Mouse (Mus musculus) heart, embryonic 11.5 days (tissue): ENCODE measurements around the gene Fscn2. TPM values are rescaled to one million over a fixed set of nuclear protein-coding genes. Genes with fewer than 3 reads are reported as not detected.
A peak's percentile ranks its signal among the peaks of the same experiment; 100 is the strongest.

Experiments used
- ATAC-seq: fragments of 200-750 bp; cut with Nextera tagmentation; replicated peaks from 2 replicates; pipeline ENCODE4 v1.8.0; 2017; ENCODE audit warnings: moderate library complexity; ENCODE audit not compliant: insufficient number of reproducible peaks, low FRiP score, low TSS enrichment
- H3K27ac ChIP-seq: fragments of 300-500 bp; sonication (generic); 2 replicates; pipeline ENCODE4 v1.5.1; 2014; ENCODE audit warnings: mild to moderate bottlenecking, low read depth, low read length
- H3K27me3 ChIP-seq: fragments of 300-500 bp; sonication (generic); 2 replicates; pipeline ENCODE4 v1.6.1; 2014; ENCODE audit warnings: mild to moderate bottlenecking, low read length, mixed read lengths; ENCODE audit not compliant: control insufficient read depth, insufficient read depth
- H3K36me3 ChIP-seq: fragments of 300-500 bp; sonication (generic); 2 replicates; pipeline ENCODE4 v1.6.1; 2014; ENCODE audit warnings: mild to moderate bottlenecking, low read length, moderate library complexity, mixed read lengths; ENCODE audit not compliant: control insufficient read depth, insufficient read depth
- H3K4me1 ChIP-seq: fragments of 300-500 bp; sonication (generic); 2 replicates; pipeline ENCODE4 v1.6.1; 2014; ENCODE audit warnings: low read length; ENCODE audit not compliant: control insufficient read depth, insufficient read depth
- H3K4me2 ChIP-seq: fragments of 300-500 bp; sonication (generic); 2 replicates; pipeline ENCODE4 v1.6.1; 2014; ENCODE audit warnings: mild to moderate bottlenecking, moderate library complexity
- H3K4me3 ChIP-seq: fragments of 300-500 bp; sonication (generic); 2 replicates; pipeline ENCODE4 v1.5.1; 2014; ENCODE audit warnings: low read depth, low read length
- H3K9ac ChIP-seq: fragments of 300-500 bp; sonication (generic); 2 replicates; pipeline ENCODE4 v1.6.1; 2014; ENCODE audit warnings: mild to moderate bottlenecking, low read depth, low read length, moderate library complexity
- H3K9me3 ChIP-seq: fragments of 300-500 bp; sonication (generic); replicated peaks from 2 replicates; pipeline ENCODE4 v1.6.1; 2016; ENCODE audit warnings: low read length; ENCODE audit not compliant: control insufficient read depth
- WGBS: fragments of 180-500 bp; shearing (Covaris S2); extraction: QIAGEN DNeasy Blood & Tissue Kit; methylation state at CpG from one replicate; pipeline ENCODE4 v1.1.7; 2014; ENCODE audit not compliant: insufficient replicate concordance; 5-methylcytosine and 5-hydroxymethylcytosine counted together
- polyA plus RNA-seq: library from polyadenylated mRNA; unstranded; fragments of >200 nt; fragmentation: Nextera tagmentation; extraction: Ambion mirVana; gene quantifications from 2 replicates; pipeline ENCODE4 v1.2.1, GENCODE M21; 2014

Gene Fscn2
- polyA plus RNA-seq, 1 experiment from 2014 or later = 0.57 TPM

DNA sequence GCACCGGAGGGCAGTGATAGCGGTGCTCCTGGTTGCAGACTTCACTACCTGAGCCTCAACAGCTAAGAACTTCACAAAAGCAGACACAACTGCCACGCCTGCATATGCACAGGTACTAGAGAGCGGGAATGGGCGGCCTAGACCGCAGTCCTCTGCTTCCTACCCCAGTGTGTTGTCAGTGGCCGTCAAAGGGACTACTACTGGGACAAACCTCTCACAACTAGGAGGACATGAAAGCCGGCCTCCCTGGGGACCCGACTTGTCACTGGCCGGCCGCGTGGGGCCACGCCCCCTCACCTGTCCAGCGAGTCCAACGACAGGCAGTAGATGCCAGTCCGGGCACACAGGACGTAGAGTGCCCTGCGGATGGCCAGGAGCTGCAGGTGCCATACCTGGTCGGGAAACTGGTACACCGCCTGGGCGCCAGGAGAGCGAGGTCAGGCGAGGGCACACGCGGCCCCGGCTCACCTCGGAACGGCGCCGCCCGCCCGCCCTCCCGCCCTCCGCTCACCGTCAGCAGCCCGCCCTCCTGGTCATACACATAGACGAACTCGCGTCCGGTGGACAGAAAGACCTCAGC lies 16.8 kb downstream of the Fscn2 start:
- WGBS = 3% methylated on average over 40 of the region's 40 CpGs
- no peaks in the 10 kb centered on the region for H3K9me3 ChIP-seq
- no peaks in the 10 kb centered on the region for H3K27me3 ChIP-seq
- ATAC-seq = peak; percentile 19
- H3K4me2 ChIP-seq = peak overlapping the region; percentile 99
- H3K4me1 ChIP-seq = peaks cover 29% of the 10 kb centered on the region
- H3K36me3 ChIP-seq = peaks cover 30% of the 10 kb centered on the region
- H3K27ac ChIP-seq = peak overlapping the region; percentile 32
- H3K4me3 ChIP-seq = peak overlapping the region; percentile 87
- peak overlapping the region; percentile 82 for H3K9ac ChIP-seq

DNA sequence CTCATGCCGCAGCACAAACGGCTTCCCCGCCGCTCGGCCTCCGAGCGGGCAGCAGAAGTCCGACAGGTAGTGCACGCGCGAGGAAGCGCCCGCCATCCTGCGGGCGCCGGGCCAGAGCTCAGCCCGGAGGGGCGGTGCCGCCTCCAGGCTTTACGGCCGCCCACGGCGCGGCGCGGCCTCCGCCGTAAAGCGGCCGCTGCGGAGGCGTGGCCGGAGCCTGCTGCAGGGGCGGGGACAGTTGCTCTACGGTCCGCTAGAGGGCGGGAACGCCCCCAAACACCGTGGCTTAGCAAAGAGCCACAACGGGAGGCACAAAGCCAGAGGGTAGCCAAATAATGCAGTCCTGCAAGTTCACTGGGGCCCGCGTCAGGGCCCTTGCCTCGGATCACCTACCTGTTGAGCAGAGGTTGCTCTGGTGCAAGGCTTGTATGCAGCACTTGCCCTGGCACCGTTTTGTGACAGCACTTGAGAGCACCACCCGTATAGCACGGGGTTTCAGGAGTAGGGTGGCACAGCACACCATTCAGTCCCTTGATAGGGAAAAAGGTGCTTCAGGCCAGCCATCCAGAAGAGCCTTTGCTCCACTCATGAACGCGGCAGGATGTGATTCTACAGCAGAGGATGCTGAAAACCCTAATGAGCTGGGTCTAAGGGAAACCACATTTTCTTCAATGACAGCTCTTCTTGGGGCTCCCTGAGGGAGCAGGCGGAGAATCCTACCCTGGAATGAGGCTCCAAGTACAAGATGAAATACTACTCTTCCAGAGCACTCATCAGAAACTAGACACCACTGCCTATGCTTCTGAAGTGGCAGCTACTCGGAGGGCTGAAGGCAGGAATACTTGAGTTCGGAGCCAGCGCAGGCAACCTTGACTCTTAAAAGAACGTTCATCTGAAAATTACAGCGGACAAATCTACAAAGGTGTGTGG lies 17.5 kb downstream of the Fscn2 start, which contains the start of gene Faap100:
Faap100 (minus strand) TSS at position 154 of the 930 bp plus-strand sequence.
- WGBS = 9% methylated on average over 52 of the region's 54 CpGs
- peak within 1 kb of the TSS; percentile 32 for H3K27ac ChIP-seq
- H3K4me3 ChIP-seq = peak within 1 kb of the TSS; percentile 87
- ATAC-seq = peak; percentile 78
- peaks cover 29% of the 10 kb centered on the region for H3K4me1 ChIP-seq
- H3K9ac ChIP-seq = peak within 1 kb of the TSS; percentile 82
- H3K4me2 ChIP-seq = peak within 1 kb of the TSS; percentile 99
- H3K27me3 ChIP-seq = no peaks in the 10 kb centered on the region
- H3K9me3 ChIP-seq = no peaks in the 10 kb centered on the region
- H3K36me3 ChIP-seq = peaks cover 26% of the 10 kb centered on the region

DNA sequence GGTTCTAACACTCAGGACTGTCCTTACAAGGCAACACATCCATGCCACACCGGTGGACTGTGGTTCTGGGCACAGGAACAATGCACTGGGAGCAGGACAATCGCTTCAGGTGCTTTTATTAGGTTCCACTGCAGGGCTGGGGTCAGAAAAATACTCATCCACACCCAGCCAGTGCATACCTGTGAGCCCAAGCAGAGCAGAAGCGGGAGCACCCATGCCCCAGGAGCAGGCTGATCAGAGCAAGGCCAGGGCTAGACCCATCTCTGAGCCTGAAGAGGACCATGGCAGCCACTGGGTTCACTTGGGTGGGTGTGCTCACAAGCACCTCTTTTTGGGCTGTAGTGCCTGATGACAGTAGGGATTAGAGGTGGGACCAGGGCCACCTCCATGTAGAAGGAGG lies 18.9 kb downstream of the Fscn2 start:
- Histone ChIP-seq H3K4me3 (no peak overlapping the region), H3K36me3 (peaks cover 22% of the 10 kb centered on the region), H3K4me2 (no peak overlapping the region), H3K27ac (no peak overlapping the region), H3K27me3 (no peaks in the 10 kb centered on the region), H3K4me1 (peaks cover 31% of the 10 kb centered on the region), H3K9me3 (no peaks in the 10 kb centered on the region), H3K9ac (no peak overlapping the region)
- no peak for ATAC-seq
- WGBS = 96% methylated on average over 3 of the region's 3 CpGs

DNA sequence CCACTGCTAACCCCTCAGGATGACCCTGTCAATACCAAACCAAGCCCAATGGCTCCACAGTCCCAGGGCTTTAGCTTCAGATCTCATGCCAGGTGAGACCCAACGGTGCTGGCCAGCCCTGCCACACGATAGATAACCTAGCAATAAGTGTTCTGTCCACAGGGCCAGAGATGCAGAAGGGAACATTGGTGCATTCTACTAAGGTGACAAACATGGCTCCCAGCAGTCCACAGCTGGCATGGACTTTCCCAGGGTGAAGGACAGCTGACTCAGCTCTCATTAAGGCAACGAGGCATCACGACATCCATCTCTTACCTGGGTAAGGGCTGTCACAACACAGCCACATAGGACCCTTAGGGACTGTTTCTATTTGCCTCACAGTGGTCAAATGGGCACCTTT lies 19.8 kb downstream of the Fscn2 start:
- H3K9ac ChIP-seq = no peak overlapping the region
- H3K4me3 ChIP-seq = no peak overlapping the region
- 92% methylated on average over 4 of the region's 4 CpGs for whole genome bisulfite sequencing
- no peaks in the 10 kb centered on the region for H3K27me3 ChIP-seq
- peaks cover 36% of the 10 kb centered on the region for H3K4me1 ChIP-seq
- H3K9me3 ChIP-seq = no peaks in the 10 kb centered on the region
- H3K4me2 ChIP-seq = no peak overlapping the region
- H3K36me3 ChIP-seq = peaks cover 25% of the 10 kb centered on the region
- ATAC-seq = no peak
- peak overlapping the region; percentile 80; the same call in 1 of the 2 replicates for H3K27ac ChIP-seq

DNA sequence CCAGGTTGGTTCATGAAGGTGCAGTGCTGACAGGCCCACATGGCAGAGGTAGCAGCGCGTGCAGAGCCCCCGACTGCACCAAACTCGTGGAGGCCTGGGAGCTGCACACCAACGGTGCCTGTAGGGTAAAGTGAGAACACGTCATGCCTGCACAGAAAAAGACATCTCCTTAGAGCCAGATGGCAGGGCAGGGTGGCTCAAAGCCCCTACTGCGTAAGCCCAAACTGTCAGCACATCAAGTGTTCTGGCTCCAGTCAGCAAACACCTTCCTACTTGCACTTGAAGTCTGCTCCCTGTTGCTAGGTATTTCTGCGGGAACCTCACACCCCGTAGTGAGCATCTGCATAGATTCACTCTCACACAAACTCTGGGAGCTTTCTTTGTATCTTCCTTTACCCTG lies 21.2 kb downstream of the Fscn2 start:
- H3K4me2 ChIP-seq = no peak overlapping the region
- peak overlapping the region; percentile 80 for H3K27ac ChIP-seq
- no peaks in the 10 kb centered on the region for H3K27me3 ChIP-seq
- H3K36me3 ChIP-seq = peaks cover 26% of the 10 kb centered on the region
- H3K4me3 ChIP-seq = no peak overlapping the region
- peaks cover 35% of the 10 kb centered on the region for H3K4me1 ChIP-seq
- H3K9ac ChIP-seq = no peak overlapping the region
- 58% methylated on average over 9 of the region's 9 CpGs for WGBS
- no peaks in the 10 kb centered on the region for H3K9me3 ChIP-seq
- ATAC-seq = 0 out of 2 replicates have a peak, but pooled peaks have one; percentile 11

DNA sequence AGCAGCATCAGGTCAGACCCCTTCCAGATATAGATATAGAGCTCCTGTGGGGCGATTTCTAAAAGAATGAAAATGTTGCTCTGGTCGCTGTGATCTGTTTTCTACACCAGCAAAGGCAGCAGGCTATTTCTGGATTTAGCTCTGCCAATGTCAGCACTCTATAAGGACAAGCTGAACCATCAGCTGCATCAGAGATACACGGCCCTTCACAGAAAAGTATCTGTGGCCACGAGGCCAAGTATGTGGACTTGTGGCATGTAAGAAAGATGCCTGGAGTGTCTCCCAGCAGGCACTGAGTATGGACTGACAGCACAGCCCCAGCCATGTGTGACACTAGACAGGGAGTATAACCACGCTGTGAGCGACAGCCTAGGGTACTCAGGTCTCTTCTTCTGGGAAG lies 25.3 kb downstream of the Fscn2 start:
- Histone ChIP-seq H3K4me1 (peaks cover 18% of the 10 kb centered on the region), H3K4me3 (no peak overlapping the region), H3K36me3 (peaks cover 24% of the 10 kb centered on the region), H3K27me3 (no peaks in the 10 kb centered on the region), H3K9ac (peak overlapping the region; percentile 46; the same call in 1 of the 2 replicates), H3K27ac (peak overlapping the region; percentile 95), H3K9me3 (no peaks in the 10 kb centered on the region), H3K4me2 (0 out of 2 replicates have a peak overlapping the region, but pooled peaks have one; percentile 24)
- WGBS = 61% methylated on average over 6 of the region's 6 CpGs
- peak; percentile 61 for ATAC-seq

DNA sequence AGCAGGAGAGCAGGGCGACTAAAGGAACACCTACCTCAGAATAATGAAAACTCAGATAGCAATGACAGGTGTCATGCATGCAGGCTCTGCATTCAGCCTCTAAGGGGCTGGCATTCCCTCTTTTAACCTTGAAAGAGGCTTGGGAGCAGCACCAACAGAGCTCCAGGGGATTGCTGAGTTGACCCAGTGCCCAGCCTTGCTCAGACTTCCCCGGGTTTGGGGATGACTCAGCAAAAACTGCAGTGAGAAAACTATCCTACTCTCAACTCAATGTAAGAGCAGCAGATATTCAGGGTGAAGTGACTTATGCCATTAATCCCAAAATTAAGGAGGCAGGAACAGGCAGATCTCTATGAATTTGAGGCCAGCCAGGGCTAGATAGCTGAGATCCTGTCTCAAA lies 25.8 kb downstream of the Fscn2 start:
- Histone ChIP-seq H3K4me1 (peaks cover 13% of the 10 kb centered on the region), H3K27ac (peak overlapping the region; percentile 95), H3K4me3 (no peak overlapping the region), H3K9ac (peak overlapping the region; percentile 43; the same call in 1 of the 2 replicates), H3K4me2 (no peak overlapping the region), H3K36me3 (peaks cover 23% of the 10 kb centered on the region), H3K9me3 (no peaks in the 10 kb centered on the region), H3K27me3 (no peaks in the 10 kb centered on the region)
- WGBS = 51% methylated on average over 2 of the region's 2 CpGs
- ATAC-seq = no peak

DNA sequence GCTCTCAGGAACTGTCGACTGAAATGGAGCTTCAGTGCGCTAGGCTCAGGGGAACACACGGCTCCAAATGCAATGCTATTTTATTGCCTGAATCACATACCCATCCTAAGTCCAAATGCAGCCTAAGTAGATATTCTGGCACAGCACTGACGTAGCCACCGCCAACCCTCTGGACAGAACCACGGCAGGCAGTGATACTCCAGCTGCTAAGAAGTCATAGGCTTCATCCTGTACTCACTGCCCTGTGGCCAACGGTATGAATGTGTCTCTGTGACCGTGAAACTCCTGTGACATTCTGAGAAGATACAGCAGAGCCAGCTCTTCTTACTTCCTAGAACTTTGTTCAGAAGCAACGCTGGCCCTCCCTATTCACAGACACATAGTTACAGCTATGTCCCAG lies 27.2 kb downstream of the Fscn2 start:
- Histone ChIP-seq H3K9ac (no peak overlapping the region), H3K4me3 (no peak overlapping the region), H3K27me3 (no peaks in the 10 kb centered on the region), H3K4me1 (peaks cover 10% of the 10 kb centered on the region), H3K27ac (peak overlapping the region; percentile 11; the same call in 1 of the 2 replicates), H3K4me2 (no peak overlapping the region), H3K36me3 (peaks cover 20% of the 10 kb centered on the region), H3K9me3 (no peaks in the 10 kb centered on the region)
- no peak for ATAC-seq
- 91% methylated on average over 9 of the region's 9 CpGs for WGBS
